Mouse (Mus musculus) midbrain, embryonic 13.5 days (tissue): ENCODE results near the gene Txndc11. TPM values are rescaled to one million over a fixed set of nuclear protein-coding genes. Genes with fewer than 3 reads are reported as not detected.
"Not testable (repeated sequence)": the region's sequence is repeated elsewhere in the genome, so short reads cannot be mapped to it uniquely, and the experiment has no call there.

Source experiments
- ATAC-seq: fragments of 200-750 bp; cut with Nextera tagmentation; 2 replicates; pipeline ENCODE4 v1.8.0; 2017; ENCODE audit warnings: mild to moderate bottlenecking, moderate TSS enrichment, moderate library complexity
- H3K27ac ChIP-seq: fragments of 300-500 bp; sonication (generic); 2 replicates; pipeline ENCODE4 v1.5.1; 2015; ENCODE audit warnings: inconsistent platforms, mild to moderate bottlenecking, moderate library complexity
- H3K27me3 ChIP-seq: fragments of 300-500 bp; sonication (generic); 2 replicates; pipeline ENCODE4 v1.6.1; 2015; ENCODE audit warnings: mild to moderate bottlenecking, inconsistent platforms
- H3K36me3 ChIP-seq: fragments of 300-500 bp; sonication (generic); 2 replicates; pipeline ENCODE4 v1.6.1; 2015; ENCODE audit warnings: mild to moderate bottlenecking, inconsistent platforms
- H3K4me1 ChIP-seq: fragments of 300-500 bp; sonication (generic); replicated peaks from 2 replicates; pipeline ENCODE4 v1.6.1; 2015; ENCODE audit warnings: inconsistent platforms
- H3K4me2 ChIP-seq: fragments of 300-500 bp; sonication (generic); replicated peaks from 2 replicates; pipeline ENCODE4 v1.6.1; 2015; ENCODE audit warnings: moderate library complexity, mild to moderate bottlenecking, inconsistent platforms
- H3K4me3 ChIP-seq: fragments of 300-500 bp; sonication (generic); replicated peaks from 2 replicates; pipeline ENCODE4 v1.5.1; 2015; ENCODE audit warnings: mild to moderate bottlenecking, inconsistent platforms
- H3K9ac ChIP-seq: fragments of 300-500 bp; sonication (generic); replicated peaks from 2 replicates; pipeline ENCODE4 v1.6.1; 2015; ENCODE audit warnings: mild to moderate bottlenecking, inconsistent platforms
- H3K9me3 ChIP-seq: fragments of 300-500 bp; sonication (generic); 2 replicates; pipeline ENCODE4 v1.6.1; 2016; ENCODE audit warnings: mild to moderate bottlenecking, inconsistent platforms
- WGBS: fragments of 180-500 bp; shearing (Covaris S2); methylation state at CpG from one replicate; pipeline ENCODE4 v1.1.7; 2015; 5-methylcytosine and 5-hydroxymethylcytosine counted together
- polyA plus RNA-seq: library from polyadenylated mRNA; unstranded; fragments of >200 nt; fragmentation: Nextera tagmentation; extraction: Ambion mirVana; gene quantifications from 2 replicates; pipeline ENCODE4 v1.2.1, GENCODE M21; 2015

Txndc11 gene
- polyA plus RNA-seq, 1 experiment from 2014 or later: 30.0 TPM

DNA sequence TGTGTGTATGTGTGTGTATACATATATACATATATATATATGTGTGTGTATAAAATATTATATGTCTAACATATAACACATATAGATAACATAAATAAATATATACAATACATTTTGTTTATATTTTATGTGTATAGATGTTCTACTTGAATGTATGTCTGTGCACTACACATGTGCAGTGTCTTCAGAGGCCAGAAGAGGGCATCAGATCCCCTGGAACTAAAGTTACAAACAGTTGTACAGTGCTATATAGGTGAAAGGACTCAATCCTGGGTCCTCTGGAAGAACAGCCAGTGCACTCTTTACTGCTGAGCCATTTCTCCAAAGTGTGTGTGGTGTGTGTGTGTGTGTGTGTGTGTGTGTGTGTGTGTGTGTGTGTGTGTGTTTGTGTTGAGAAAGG lies 20.1 kb upstream of the Txndc11 start:
- H3K27ac ChIP-seq: no peak overlapping the region
- peaks cover 71% of the 10 kb centered on the region for H3K36me3 ChIP-seq

DNA sequence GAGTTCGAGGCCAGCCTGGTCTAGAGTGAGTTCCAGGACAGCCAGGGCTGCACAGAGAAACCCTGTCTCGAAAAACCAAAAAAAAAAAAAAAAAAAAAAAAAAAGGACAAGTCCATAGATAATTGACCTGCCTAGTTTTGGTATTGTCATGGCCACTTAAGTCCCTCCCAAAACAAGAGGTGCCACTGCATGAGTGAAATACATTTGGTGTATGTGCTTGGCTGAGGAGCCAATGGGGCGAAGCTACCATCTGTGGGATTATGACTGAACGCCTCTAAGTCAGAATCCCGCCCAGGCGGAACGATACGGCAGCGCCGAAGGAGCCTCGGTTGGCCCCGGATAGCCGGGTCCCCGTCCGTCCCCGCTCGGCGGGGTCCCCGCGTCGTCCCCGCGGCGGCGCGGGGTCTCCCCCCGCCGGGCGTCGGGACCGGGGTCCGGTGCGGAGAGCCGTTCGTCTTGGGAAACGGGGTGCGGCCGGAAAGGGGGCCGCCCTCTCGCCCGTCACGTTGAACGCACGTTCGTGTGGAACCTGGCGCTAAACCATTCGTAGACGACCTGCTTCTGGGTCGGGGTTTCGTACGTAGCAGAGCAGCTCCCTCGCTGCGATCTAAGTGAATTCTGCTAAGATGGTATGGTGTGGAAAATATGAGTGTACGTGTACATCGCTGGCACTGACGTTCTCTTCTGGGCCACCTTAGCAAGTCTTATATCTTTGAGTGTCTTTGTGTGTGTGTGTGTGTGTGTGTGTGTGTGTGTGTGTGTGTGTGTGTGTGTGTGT lies 9.4 kb upstream of the Txndc11 start:
- not testable (repeated sequence) for H3K27me3 ChIP-seq, H3K27ac ChIP-seq, H3K4me3 ChIP-seq, H3K9me3 ChIP-seq, H3K4me1 ChIP-seq, H3K4me2 ChIP-seq, H3K9ac ChIP-seq, ATAC-seq
- 15% methylated on average over 56 of the region's 56 CpGs for WGBS
- peaks cover 62% of the 10 kb centered on the region for H3K36me3 ChIP-seq

More for the DNA sequence above, 20.1 kb upstream of the Txndc11 start:
- Histone ChIP-seq H3K4me1 (no peaks in the 10 kb centered on the region), H3K27me3 (no peaks in the 10 kb centered on the region), H3K4me2 (no peak overlapping the region), H3K4me3 (no peak overlapping the region), H3K9me3 (no peaks in the 10 kb centered on the region), H3K9ac (no peak overlapping the region)
- no peak for ATAC-seq

DNA sequence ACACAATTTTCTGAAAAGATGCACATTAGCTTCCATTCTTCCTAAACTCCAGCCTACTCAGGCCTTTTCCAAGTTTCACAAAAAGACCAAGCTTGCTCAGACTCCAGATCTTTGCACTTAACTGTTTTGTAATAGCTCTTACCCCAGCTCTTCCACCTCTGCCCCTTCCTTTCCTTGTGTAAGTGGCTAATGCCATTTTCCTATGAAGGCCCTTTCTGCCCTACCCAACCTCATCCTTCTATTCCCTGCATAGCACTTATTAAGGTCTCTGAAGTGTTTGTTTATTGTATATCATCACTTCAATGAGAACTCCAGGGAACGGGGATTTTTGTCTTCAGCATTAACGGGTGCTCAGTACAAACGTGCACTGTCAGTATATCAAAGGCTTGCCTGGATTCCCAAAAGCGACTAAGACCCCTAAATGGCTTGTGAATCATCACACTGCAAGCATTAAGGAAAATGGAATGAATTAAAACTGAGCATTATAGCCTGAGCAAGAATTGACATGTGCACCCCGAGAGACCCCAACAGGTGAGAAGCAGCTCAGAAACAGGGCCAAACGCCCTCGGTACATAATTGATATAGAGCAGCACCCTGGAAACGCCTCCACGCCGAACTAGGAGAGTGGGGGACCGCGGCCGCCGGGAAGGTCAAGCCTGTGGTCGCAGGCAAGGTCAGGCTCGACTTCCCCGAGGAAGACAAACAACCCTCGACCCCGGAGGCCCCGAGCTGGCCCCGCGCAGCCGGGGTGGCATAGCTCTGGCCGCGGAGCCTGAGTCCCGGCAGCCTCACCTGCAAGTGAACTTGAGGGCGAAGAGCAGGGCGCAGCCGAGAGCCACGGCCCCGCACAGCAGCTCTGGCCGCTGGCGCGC lies 738 bp downstream of the Txndc11 start:
- H3K9me3 ChIP-seq: no peaks in the 10 kb centered on the region
- no peaks in the 10 kb centered on the region for H3K27me3 ChIP-seq
- no peak for ATAC-seq
- peak overlapping the region; percentile 86 for H3K9ac ChIP-seq
- H3K27ac ChIP-seq: peak overlapping the region; percentile 89
- peak overlapping the region; percentile 73 for H3K4me2 ChIP-seq
- peaks cover 18% of the 10 kb centered on the region for H3K36me3 ChIP-seq
- under 1% methylated on average over 34 of the region's 34 CpGs for WGBS
- peaks cover 29% of the 10 kb centered on the region for H3K4me1 ChIP-seq
- H3K4me3 ChIP-seq: peak overlapping the region; percentile 78

GRCm38 (mm10) chr16:11132839-11133238 lies 1.6 kb downstream of the Txndc11 start:
- Histone ChIP-seq H3K4me1 (peaks cover 29% of the 10 kb centered on the region), H3K4me3 (peak overlapping the region; percentile 78), H3K9me3 (no peaks in the 10 kb centered on the region), H3K4me2 (peak overlapping the region; percentile 73), H3K27me3 (no peaks in the 10 kb centered on the region), H3K27ac (no peak overlapping the region), H3K36me3 (peaks cover 22% of the 10 kb centered on the region), H3K9ac (peak overlapping the region; percentile 86)
- ATAC-seq: no peak
- 33% methylated on average over 2 of the region's 2 CpGs for WGBS

GRCm38 (mm10) chr16:11128301-11128700 lies 6.1 kb downstream of the Txndc11 start:
- H3K27ac ChIP-seq: no peak overlapping the region

DNA sequence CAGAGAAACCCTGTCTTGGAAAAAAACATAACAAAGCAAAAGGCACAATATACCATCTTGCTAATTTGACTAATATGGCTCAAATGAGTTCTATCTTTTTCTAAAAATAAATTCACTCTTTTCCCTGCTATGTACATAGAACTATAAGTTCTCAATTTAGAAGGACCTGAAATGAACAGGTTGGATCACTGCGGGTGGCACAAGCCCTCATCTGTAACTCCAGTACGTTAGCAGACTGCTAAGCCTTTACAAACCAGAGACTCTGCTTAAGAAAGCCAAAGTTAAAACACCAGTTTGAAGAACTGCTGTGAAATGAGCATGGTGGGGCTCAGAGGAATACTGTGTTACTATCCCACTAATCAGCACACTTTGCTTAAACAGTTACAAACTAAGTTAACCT lies 9.1 kb downstream of the Txndc11 start:
- Histone ChIP-seq H3K27ac (no peak overlapping the region), H3K4me1 (no peaks in the 10 kb centered on the region), H3K36me3 (peaks cover 33% of the 10 kb centered on the region), H3K4me2 (no peak overlapping the region), H3K27me3 (no peaks in the 10 kb centered on the region), H3K9me3 (no peaks in the 10 kb centered on the region), H3K9ac (no peak overlapping the region), H3K4me3 (no peak overlapping the region)
- 96% methylated on average over 2 of the region's 2 CpGs for WGBS
- ATAC-seq: no peak

More at GRCm38 (mm10) chr16:11128301-11128700, 6.1 kb downstream of the Txndc11 start:
- peaks cover 16% of the 10 kb centered on the region for H3K4me1 ChIP-seq
- H3K4me3 ChIP-seq: no peak overlapping the region
- H3K27me3 ChIP-seq: no peaks in the 10 kb centered on the region
- WGBS: 95% methylated on average over 11 of the region's 11 CpGs
- no peak overlapping the region for H3K4me2 ChIP-seq
- H3K9ac ChIP-seq: no peak overlapping the region
- no peaks in the 10 kb centered on the region for H3K9me3 ChIP-seq
- peaks cover 24% of the 10 kb centered on the region for H3K36me3 ChIP-seq
- no peak for ATAC-seq

DNA sequence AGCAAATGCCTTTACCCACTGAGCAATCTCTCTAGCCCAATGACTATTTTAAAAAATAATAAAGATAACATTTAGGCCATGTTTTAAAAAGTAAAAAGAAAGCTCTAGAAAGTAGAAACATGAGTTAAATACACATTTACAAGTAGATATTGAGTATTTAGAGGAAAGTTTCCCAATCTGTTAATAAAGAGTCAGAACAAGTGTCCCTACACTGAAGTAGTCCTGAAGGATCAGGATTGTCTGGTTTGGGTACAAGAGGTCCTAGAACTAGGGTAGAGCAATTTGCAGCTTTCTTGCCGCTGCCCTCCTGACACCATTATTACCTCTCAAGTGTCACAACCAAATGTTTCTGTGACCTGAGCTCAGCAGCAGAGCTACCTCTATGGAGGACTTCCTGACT lies 10.3 kb downstream of the Txndc11 start:
- ATAC-seq: no peak
- H3K36me3 ChIP-seq: peaks cover 43% of the 10 kb centered on the region

DNA sequence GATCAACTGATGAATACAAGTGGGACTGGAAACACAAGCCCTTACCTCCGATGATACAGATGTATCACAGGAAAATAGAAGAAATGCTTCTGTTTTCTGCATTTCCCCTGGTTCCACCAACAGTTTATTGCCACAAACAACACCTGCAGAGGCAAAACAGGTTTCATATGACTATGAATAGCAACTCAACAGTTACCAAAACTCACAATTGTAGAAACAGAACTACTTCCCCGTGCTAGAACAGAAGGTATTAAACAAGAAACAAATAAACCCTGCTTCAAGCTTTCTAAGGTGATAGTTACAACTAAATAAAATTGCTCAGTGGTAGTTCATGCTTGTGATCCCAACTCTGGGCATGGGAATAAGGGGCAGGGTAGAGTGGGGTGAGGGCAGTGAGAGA lies 11.8 kb downstream of the Txndc11 start:
- Histone ChIP-seq H3K36me3 (peaks cover 41% of the 10 kb centered on the region), H3K9ac (no peak overlapping the region), H3K4me2 (no peak overlapping the region), H3K4me1 (no peaks in the 10 kb centered on the region), H3K27ac (no peak overlapping the region), H3K4me3 (no peak overlapping the region), H3K27me3 (no peaks in the 10 kb centered on the region), H3K9me3 (no peaks in the 10 kb centered on the region)
- ATAC-seq: no peak
- 94% methylated on average over 2 of the region's 2 CpGs for WGBS

More for the DNA sequence above, 10.3 kb downstream of the Txndc11 start:
- Histone ChIP-seq H3K27ac (no peak overlapping the region), H3K4me1 (no peaks in the 10 kb centered on the region), H3K27me3 (no peaks in the 10 kb centered on the region), H3K9ac (no peak overlapping the region), H3K9me3 (no peaks in the 10 kb centered on the region), H3K4me2 (no peak overlapping the region), H3K4me3 (no peak overlapping the region)
- 100% methylated on average over 1 of the region's 1 CpGs for WGBS

DNA sequence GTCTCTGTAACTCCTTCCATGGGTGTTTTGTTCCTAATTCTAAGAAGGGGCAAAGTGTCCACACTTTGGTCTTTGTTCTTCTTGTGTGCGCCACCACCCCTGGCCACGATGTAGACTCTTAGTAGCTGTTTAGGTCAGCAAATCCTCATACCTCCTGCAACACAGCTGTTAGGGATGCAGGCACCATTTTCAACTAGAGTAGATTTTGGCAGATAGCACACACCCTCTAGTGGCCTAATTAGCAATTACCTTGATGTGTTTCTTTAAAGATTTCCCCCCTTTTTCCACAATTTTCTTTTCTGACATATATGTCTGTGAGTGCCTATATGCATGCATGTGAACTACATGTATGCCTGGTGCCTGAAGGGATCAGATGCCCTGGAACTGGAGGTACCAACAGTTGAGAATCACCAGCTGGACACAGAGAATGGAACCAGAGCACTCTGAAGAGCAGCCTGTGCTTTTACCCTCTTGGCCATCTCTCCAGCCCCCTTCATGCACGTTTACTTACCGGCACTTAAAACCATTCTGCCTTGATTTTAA lies 25.2 kb downstream of the Txndc11 start:
- ATAC-seq: no peak
- H3K27ac ChIP-seq: no peak overlapping the region
- 80% methylated on average over 4 of the region's 4 CpGs for WGBS
- peaks cover 20% of the 10 kb centered on the region for H3K36me3 ChIP-seq
- no peaks in the 10 kb centered on the region for H3K27me3 ChIP-seq
- no peak overlapping the region for H3K4me2 ChIP-seq
- H3K9me3 ChIP-seq: no peaks in the 10 kb centered on the region
- no peak overlapping the region for H3K4me3 ChIP-seq
- no peaks in the 10 kb centered on the region for H3K4me1 ChIP-seq
- no peak overlapping the region for H3K9ac ChIP-seq

DNA sequence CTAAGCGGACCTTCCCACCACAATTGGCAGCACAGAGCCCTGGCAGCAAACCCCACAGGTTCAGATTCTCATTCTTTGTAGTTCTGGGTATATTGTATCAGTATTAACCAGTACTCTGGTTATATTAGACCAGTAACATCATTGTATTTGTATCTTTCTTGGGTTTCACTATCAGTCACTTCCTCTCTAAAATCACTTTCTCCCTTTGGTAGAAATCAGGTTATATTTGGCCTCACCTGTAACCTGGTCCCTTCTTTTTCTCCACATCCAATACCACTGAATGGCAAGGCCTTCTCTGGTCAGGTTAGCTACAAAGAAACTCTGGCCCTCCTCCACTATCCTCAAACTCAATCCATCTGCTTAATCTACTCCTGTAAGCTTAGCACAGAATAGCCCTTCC lies 29.5 kb downstream of the Txndc11 start:
- Histone ChIP-seq H3K4me1 (no peaks in the 10 kb centered on the region), H3K9me3 (no peaks in the 10 kb centered on the region), H3K4me2 (no peak overlapping the region), H3K27me3 (no peaks in the 10 kb centered on the region), H3K4me3 (no peak overlapping the region), H3K27ac (no peak overlapping the region), H3K36me3 (peaks cover 28% of the 10 kb centered on the region), H3K9ac (no peak overlapping the region)
- no peak for ATAC-seq
- 79% methylated on average over 1 of the region's 1 CpGs for WGBS

DNA sequence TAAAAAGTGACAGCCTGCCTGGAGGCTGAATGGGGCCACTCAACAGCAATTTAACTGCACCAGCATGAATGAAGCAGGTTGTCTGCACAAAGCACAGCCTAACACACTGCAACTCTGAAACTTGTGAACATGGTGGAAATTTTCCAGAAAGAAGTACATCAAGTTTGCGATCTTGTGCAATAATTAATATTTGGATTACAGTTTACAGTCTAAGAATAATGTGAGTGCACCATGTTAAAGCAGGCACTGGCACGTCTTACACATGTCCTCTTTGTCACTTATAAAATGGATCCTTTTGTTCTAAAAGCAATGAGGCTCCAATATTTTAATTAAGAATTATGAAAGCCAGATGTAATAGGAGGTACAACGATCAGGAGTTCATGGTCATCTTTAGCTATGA lies 37.1 kb downstream of the Txndc11 start:
- ATAC-seq: no peak
- Histone ChIP-seq H3K36me3 (peaks cover 17% of the 10 kb centered on the region), H3K27ac (no peak overlapping the region), H3K4me3 (no peak overlapping the region), H3K4me2 (no peak overlapping the region), H3K4me1 (no peaks in the 10 kb centered on the region), H3K9me3 (no peaks in the 10 kb centered on the region), H3K27me3 (no peaks in the 10 kb centered on the region), H3K9ac (no peak overlapping the region)
- 92% methylated on average over 3 of the region's 3 CpGs for WGBS

DNA sequence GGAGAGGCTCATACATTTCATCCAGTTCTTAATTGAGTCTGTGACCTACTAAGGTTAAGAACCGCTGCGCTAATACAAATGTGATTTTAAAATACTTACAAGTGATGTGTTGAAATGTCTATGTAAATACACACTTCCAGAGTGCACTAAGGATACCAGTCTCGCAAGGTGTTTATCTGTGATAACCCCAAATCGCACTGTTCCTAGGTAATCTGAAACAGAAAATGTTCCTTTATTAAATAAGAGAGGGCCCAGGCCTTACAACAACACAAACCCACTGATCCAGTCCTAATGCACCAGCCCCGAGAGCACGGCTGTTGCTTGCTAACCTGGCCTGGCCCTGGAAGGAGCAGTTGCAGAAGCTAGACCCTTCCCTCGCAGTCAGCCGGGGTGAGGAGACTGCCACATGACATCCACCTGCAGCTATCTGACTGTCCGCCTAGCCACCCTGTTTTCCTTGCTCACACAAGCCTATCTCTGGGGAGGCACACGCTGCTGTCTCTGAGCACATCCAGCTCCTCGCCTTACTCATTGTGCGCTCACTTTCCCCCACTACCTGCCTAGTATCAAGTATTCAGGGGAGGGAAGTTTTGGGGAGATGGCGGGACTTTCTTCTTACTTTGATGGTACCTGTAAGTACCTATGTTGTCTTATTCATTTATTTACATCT lies 40.6 kb downstream of the Txndc11 start:
- Histone ChIP-seq H3K4me2 (no peak overlapping the region), H3K36me3 (peaks cover 43% of the 10 kb centered on the region), H3K4me1 (no peaks in the 10 kb centered on the region), H3K4me3 (no peak overlapping the region), H3K27ac (no peak overlapping the region), H3K9me3 (no peaks in the 10 kb centered on the region), H3K27me3 (no peaks in the 10 kb centered on the region), H3K9ac (no peak overlapping the region)
- ATAC-seq: no peak
- WGBS: 90% methylated on average over 13 of the region's 13 CpGs
